Mouse (Mus musculus) bone marrow macrophage, adult 2 months (primary cell): ENCODE data around the gene H2-T3.

Experiments used
- CTCF ChIP-seq: IDR thresholded peaks from 2 replicates; pipeline ENCODE4 v1.5.1; 2012; ENCODE audit warnings: low read depth, mild to moderate bottlenecking, low read length, moderate library complexity
- POLR2A ChIP-seq: IDR thresholded peaks from 2 replicates; pipeline ENCODE4 v1.6.1; 2012; ENCODE audit warnings: mild to moderate bottlenecking, low read depth, low read length, borderline replicate concordance

- no peak for TF ChIP-seq POLR2A
- no peak for TF ChIP-seq CTCF
These were observed 19.7 kb downstream of the H2-T3 start for GRCm38 (mm10) chr17:36170287-36170814.
